Mouse (Mus musculus) olfactory bulb, adult 2 months (tissue): ENCODE data around the gene Stk25. TPM values are rescaled to one million over a fixed set of nuclear protein-coding genes. Genes with fewer than 3 reads are reported as not detected.

Source experiments
- H3K27ac ChIP-seq: fragments of 200-500 bp; 2 replicates; pipeline ENCODE4 v1.5.1; 2012; ENCODE audit warnings: low read depth, low read length; ENCODE audit not compliant: insufficient read depth
- H3K4me1 ChIP-seq: fragments of 200-500 bp; 2 replicates; pipeline ENCODE4 v1.6.1; 2012; ENCODE audit warnings: low read length; ENCODE audit not compliant: control insufficient read depth, insufficient read depth
- H3K4me3 ChIP-seq: fragments of 200-500 bp; 2 replicates; pipeline ENCODE4 v1.5.1; 2012; ENCODE audit warnings: mild to moderate bottlenecking, low read depth, low read length, moderate library complexity; ENCODE audit not compliant: insufficient read depth
- CTCF ChIP-seq: fragments of 200-500 bp; IDR thresholded peaks from 2 replicates; pipeline ENCODE4 v1.5.1; 2012; ENCODE audit warnings: low read depth, mild to moderate bottlenecking, low read length, moderate library complexity; ENCODE audit not compliant: insufficient read depth
- POLR2A ChIP-seq: fragments of 200-500 bp; IDR thresholded peaks from 2 replicates; pipeline ENCODE4 v1.6.1; 2012; ENCODE audit warnings: mild to moderate bottlenecking, low read depth, low read length, moderate library complexity; ENCODE audit not compliant: insufficient read depth
- WGBS: fragments of 180-500 bp; shearing (Covaris S2); methylation state at CpG from one replicate; pipeline ENCODE4 v1.1.7; 2018; 5-methylcytosine and 5-hydroxymethylcytosine counted together
- polyA plus RNA-seq: library from polyadenylated mRNA; stranded (reverse); fragments of >200 nt; gene quantifications from 2 replicates; pipeline ENCODE4 v1.2.4, GENCODE M21; 2012; ENCODE audit warnings: low replicate concordance; ENCODE audit not compliant: missing spikeins, insufficient read depth, insufficient read length

The Stk25 gene
- polyA plus RNA-seq, 1 experiment, result not detected

DNA sequence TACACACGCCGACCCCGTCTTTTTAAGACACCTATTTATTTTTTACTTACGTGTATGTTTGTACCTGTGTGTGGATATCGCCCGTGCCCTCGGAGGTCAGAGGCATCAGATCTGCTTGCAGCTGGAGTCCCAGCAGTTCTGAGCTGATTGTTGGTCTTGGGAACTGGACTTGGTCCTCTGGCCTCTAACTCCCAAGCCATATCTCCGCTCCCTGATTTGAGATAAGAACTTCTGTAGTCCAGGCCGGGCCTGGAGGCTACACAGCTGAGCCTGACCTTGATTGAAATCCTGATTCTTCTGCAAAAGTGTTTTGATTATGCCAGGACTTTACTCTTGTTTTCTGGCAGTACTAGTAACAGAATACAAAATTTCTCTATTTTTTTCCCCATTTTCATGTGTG, 34.3 kb upstream of the Stk25 start:
- Histone ChIP-seq H3K4me3 (no peak overlapping the region), H3K4me1 (peaks cover 23% of the 10 kb centered on the region), H3K27ac (no peak overlapping the region)
- 96% methylated on average over 9 of the region's 9 CpGs for WGBS
- no peak for TF ChIP-seq POLR2A
- no peak for TF ChIP-seq CTCF

DNA sequence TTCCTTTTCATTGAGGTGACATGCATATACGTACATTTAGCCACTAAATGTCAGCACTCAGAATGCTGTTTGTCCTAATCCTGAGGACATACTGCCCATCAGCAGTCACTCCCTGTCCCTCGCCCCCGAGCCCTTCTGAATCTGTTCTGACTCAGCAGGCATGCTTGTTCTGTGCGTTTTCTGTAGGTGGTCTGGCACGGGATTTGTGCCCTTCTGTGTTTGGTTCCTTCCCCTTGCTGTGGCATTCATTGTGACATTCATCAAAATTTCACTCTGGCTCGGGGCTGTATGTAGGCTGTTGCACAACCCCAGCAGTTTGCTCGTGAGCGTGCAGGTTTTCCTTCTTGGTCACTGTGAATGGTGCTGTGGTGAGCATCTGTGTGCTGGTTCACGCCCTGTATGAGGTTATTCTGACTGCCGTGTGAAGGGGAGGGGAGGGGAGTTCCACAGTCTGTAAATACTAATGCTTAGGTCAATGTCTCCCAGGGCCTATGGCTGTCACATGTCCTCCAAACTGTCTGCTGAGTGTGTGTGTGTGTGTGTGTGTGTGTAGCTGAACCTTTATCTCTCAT, 33.4 kb upstream of the Stk25 start:
- TF ChIP-seq CTCF (no peak), POLR2A (no peak)
- Histone ChIP-seq H3K4me1 (peaks cover 25% of the 10 kb centered on the region), H3K4me3 (no peak overlapping the region), H3K27ac (no peak overlapping the region)
- 53% methylated on average over 10 of the region's 10 CpGs for WGBS

DNA sequence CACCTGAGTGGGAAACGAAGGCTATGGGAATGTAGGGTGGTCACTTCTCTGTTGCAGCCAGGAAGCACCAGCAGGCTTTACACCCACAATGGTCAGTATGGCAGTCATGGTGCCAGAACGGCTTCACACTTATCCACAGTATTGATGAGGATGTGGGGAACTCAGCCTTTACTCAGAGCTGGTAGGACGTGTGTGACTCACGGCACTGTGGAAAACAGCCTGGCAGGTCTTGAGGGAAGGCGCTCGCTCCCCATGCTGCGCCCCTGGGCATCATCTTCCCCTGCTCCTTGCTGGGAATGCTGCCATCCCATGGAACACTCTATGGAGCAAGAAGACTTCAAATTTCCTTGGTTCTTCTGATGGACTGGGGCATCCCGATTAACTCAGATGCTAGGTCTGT, 32.6 kb upstream of the Stk25 start:
- 84% methylated on average over 8 of the region's 8 CpGs for WGBS
- Histone ChIP-seq H3K4me3 (no peak overlapping the region), H3K27ac (no peak overlapping the region), H3K4me1 (peaks cover 30% of the 10 kb centered on the region)
- no peak for TF ChIP-seq POLR2A
- TF ChIP-seq CTCF, result no peak

DNA sequence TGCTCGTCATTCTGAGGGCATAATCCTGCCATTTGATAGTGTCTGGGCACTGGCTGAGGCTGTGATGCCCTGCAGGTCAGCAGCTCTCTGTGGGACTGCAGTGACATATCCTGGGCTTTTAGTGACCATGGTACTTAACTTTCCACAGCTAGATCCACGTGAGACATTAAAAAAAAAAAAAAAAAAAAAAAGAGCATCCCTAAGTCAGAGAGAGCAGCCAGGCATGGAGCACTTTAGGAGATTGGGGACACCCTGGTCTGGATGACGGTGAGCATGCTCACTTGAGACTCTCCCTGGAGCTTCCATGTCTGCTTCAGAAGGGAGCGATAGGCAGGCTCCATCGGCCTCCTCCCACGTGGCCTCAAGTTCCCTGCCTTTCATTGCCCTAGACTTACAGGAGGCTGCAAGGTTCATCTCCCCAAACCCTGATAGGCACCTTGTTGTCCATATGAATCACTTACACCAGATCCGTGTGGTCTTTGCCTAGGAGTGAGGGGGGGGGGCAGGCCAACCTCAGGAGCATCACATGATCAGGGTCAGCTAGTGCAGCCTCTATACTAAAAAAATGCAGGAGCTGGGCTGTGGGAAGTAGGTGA, 31.5 kb upstream of the Stk25 start:
- Histone ChIP-seq H3K4me3 (no peak overlapping the region), H3K27ac (no peak overlapping the region), H3K4me1 (peaks cover 37% of the 10 kb centered on the region)
- 80% methylated on average over 7 of the region's 7 CpGs for WGBS
- TF ChIP-seq CTCF, result no peak
- no peak for TF ChIP-seq POLR2A

DNA sequence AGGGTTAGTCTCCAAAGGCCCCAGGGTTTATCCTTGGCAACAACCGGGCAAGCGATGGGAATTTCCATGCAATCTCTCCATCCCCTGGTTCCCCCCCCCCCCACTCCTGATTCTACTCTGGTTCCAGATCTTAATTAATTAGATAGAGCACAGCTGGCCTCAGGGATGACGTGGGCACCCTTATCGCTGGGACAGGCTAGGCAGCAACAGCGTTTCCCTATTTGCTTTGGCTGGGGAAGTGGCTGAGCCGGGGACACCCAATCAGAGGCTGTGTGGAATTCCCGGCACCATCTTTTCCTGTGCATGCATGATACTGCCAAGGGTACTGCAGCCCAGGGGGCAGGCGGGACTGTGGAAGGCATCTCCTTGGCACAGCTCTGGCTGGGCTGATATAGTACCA, 29.7 kb upstream of the Stk25 start:
- H3K4me1 ChIP-seq, result peaks cover 37% of the 10 kb centered on the region
- TF ChIP-seq CTCF (no peak), POLR2A (no peak)
- 58% methylated on average over 8 of the region's 8 CpGs for WGBS

DNA sequence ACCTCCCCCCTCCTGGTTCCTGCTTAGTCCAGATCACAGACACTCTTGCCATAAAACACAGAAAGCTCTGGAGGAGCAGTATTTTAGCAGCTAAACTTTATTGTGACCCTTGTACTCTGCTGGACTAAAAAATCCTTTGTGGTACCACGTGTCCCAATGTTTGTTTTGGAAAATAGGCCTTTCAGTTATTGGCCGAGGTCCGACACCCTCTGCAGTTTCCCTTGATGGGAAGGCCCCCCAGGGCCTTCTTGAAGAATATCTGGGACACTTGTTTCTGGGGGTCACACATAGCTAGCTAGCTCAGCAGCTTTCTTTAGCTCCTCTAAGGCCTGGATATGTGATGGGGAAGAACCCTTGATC, 28.5 kb upstream of the Stk25 start:
- H3K4me1 ChIP-seq, result peaks cover 36% of the 10 kb centered on the region
- whole genome bisulfite sequencing, result 33% methylated on average over 3 of the region's 3 CpGs
- TF ChIP-seq POLR2A, result no peak
- no peak for TF ChIP-seq CTCF
- peak overlapping the region; percentile 72 for H3K4me3 ChIP-seq
- peak overlapping the region; percentile 40 for H3K27ac ChIP-seq

More for the DNA sequence above, 29.7 kb upstream of the Stk25 start:
- Histone ChIP-seq H3K4me3 (no peak overlapping the region), H3K27ac (no peak overlapping the region)

DNA sequence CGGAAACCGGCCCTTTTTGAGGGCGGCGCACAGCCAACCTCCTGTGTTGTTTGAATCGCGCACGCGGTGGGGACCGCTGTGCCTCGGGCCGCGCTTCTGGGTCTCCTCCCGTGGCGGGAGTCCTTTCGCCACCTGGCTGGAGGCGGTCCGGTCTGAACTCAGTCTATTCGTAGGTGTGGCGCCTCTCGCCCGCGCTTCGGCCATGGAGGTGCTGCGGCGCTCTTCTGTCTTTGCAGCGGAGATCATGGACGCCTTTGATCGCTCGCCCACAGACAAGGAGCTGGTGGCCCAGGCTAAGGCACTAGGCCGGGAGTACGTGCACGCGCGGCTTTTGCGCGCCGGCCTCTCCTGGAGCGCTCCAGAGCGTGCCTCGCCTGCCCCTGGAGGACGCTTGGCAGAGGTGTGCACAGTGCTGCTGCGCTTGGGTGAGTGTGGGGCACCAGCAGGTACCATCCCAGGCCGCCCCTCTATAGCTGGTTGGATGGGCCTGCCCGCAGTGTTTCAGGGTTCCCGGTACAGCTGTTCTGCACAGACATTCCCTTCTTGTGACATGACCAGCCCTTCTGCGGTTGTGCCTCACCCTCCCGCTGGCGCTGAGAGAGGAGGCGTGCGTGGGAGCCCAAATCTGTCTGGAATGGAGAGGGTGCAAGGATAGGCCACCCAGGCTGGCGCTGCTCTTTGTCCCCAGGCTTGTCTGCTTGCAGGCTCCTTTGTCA, 27.9 kb upstream of the Stk25 start:
- peak overlapping the region; percentile 72 for H3K4me3 ChIP-seq
- H3K27ac ChIP-seq, result peak overlapping the region; percentile 40
- TF ChIP-seq CTCF (peak; percentile 6; the same call in 1 of the 2 replicates), POLR2A (no peak)
- WGBS, result 1% methylated on average over 51 of the region's 51 CpGs
- peaks cover 31% of the 10 kb centered on the region for H3K4me1 ChIP-seq

DNA sequence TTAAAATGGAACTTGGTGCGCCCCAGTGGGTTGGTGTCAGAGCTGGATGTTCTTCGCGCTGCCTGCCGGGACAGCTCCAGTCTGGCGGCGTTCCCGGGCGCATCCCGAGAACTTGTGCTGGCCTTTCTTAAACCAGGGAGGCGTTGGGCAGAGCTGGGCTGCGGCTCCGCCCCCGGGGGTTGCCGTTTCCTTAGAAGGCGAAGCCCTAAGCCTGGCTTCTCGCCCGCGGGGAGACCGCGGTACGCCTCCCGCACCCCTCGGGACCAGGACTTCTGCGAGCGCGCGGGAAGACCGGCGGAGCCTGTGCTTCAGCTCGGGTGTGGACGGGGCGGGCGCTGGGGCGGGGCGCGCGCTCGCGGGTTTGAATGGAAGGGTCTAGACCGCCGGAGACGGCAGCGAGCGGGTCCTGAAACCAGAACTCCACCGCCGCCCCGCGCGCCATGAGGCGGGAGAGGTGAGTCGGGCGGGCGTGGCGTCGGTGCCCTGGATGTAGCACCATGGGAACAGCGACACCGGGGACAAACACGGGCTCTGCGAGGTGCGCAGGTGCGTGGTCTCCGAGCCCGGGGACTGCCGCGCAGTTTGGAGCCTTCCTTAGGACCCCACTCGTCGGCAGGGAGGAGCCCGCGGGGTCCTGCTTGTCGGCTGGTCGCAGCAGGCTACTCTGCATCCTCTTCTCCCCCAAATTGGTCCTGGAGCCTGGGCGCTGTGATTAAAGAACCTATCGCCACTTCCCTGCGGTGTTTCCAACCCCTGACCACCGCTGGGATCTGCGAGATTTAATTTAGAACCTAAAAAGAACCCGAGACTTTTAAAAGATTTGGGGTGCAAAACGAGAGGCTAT, 27.2 kb upstream of the Stk25 start, which contains the start of gene Bok:
Gene Bok (plus strand): TSS at position 260 of the 844 bp plus-strand sequence.
- TF ChIP-seq CTCF, result no peak
- no peak for TF ChIP-seq POLR2A
- WGBS, result under 1% methylated on average over 78 of the region's 78 CpGs
- Histone ChIP-seq H3K27ac (peak within 1 kb of the TSS; percentile 40), H3K4me3 (peak within 1 kb of the TSS; percentile 72), H3K4me1 (peaks cover 24% of the 10 kb centered on the region)
